Mouse (Mus musculus) A20 (cell line): ENCODE measurements around the gene Helz.

Experiments
- DNase-seq: peaks from one replicate; pipeline ENCODE4 v3.0.0-alpha.2; 2011; ENCODE audit warnings: low read depth, low spot score

The Helz gene

DNA sequence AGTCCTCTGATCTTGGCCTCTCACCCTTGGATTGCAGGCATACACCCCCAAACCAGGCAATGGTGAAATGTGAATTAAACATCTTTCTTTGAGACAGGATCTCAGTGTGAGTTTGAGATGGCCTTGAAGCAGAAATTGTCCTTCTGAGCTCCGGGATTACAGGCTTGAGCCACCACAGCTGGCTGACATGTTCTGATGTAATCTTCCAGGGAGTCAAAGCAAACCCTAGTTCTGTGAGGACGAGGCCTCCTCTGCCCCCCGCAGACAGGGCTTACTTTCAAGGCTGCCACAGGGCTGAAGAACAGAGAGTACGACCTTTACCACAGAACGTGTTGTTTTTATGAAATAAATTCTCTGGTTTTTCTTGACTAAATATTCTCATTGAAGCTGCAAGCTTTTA, 126.3 kb downstream of the Helz start:
- no peak for DNase-seq

DNA sequence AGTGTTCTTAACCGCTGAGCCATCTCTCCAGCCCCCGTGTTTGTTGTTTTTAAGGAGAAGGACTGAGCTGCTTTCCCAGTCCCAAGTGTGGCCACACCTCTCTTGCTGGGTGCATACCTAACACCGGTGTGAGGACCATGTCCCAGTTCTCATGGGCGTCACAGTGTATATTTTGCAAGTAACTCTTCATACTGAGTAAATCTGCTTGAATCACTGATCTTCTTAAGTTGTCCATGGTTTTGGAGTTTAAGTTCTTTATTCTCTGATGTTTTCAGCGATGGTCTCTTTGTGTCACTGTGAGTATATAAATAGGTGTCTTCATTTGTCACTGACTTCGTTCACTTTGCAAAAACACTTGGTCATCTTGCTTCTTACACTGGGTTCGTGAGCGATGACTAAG, 126.9 kb downstream of the Helz start:
- no peak for DNase-seq

- DNase-seq: no peak
Measured at GRCm38 (mm10) chr11:107675246-107675645, 127.5 kb downstream of the Helz start.

GRCm38 (mm10) chr11:107676207-107676940, 128.6 kb downstream of the Helz start:
- DNase-seq: peak; percentile 14

DNA sequence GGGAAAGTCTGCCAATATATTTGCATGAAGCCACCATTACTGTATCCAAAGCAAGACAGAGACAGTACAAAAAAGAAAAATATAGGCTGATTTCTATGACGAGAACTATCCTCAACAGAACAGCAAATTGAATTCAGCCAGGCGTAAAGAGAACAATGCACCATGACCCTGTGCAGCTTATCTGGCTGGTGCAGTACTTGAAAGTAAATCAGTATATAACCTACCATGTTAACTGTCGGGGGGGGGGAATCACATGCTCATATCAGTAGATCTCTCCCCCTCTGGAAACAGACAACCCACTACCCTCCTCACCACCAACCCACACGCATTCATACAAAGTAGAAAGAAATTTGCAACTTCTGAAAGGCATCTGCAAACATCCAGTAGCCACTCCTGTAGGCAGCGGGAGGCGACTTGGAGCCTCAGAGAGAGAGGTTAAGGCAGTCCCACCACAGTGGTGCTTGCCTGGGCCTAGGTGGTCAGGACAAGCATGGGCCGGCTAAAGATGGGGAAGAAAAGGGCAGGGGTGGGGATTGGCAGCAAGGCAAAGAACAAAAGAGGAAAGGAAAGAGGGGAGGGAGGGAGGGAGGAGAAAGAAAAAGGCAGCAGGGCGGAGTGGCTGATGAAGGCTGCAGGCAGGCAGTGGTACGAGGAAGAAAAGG, 135.1 kb downstream of the Helz start:
- no peak for DNase-seq

DNA sequence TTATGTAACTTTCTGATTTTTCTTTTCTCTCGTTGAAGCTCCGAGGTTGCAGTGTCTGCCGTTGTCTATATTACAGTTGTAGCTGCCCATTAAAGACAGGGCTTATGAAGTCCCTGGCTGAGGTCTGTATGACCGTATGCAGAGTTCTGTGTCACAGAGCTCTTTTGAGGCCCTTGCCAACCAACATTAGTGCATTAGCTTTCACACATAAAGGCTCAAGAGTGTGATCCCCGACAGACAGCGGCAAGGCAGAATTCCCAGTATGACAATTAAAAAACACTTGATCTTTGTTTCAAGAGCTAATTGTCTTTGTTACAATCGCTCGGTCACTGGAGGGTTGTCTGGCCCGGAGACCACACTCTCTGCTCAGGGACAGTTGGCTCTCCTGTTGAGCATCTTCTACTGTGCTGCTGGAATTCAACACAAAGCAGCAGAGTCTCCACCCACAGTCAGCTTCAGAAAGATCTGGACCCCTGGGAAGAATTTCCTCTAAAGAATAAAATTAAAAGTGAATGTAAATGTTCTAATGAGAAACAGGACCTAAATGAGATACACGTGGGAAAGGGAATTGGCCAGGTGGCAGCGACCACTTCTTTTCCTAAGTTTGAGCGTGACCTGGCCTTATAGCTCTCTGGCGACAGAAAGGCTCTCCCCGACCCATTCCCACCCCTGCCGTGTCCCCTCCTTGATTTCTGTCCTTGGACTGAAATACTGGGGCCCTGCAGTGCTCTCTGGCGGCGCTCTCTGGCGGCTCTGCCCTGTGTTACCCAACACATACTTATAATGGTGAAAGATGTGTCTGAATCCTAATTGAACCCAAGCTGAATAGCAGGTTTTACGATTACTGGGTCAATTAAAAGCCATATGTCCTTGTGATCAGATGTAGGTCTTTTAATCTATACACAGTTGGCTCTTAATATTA, 136.1 kb downstream of the Helz start:
- no peak for DNase-seq

- DNase-seq: no peak
Measured at GRCm38 (mm10) chr11:107686290-107686689, 138.6 kb downstream of the Helz start.

DNA sequence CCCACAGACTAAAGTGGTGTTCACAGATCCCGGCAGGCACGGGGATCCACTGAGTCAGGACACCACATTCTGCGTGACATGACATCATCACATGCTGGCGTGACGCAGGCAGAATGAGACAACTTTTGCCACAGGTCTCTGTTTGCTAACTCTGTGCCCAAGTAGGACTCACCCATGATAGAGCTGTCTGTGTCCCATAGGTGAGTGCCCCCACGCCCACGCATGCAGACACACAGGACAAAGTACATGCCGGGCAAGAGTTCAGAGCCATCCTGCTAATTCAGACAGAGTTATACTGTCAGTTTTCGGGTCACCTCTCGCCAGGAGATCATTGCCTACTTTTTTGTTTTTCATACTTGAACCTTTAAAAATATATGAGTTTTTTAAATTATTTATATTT, 140.8 kb downstream of the Helz start:
- no peak for DNase-seq

DNA sequence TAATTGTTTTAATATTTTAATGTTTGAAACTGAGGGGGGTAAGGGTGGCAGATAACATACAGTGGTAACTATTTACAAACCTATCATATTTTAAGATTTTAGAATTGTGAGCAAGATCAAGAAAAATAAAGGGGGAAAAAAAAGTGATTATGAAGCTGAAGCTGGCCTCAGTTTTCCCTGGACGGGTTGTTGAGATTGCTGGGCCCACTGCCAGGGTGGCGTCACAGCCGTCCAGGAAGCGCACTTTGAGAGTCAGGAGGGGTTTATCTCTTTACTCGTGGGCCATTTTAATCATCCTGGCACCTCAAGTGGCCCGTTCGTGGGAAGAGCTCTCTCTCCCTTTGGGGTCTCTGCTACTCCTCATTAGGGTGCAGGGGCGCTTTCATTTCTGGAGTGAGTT, 143.8 kb downstream of the Helz start:
- DNase-seq: no peak

DNA sequence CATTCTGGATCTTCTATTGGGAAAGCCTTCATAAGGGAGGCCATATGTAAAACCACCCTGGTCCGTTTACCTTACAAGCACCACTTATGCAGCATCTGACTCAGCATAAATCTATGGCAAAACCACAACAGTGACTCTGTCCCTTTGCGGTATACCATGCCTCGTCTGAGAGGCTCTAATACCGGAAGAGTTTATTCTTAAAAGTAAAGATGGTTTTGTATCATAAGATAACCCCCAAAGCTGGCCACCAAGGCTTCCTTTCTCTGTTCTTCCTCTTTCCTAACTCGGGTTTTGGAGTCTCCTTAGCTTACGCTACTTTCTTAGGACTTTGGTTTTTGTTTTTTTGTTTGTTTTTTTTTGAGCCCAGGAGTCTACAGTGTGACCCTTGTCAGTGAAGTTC, 145.6 kb downstream of the Helz start:
- DNase-seq: peak; percentile 42

- DNase-seq: no peak
Measured at GRCm38 (mm10) chr11:107699967-107700366, 152.2 kb downstream of the Helz start.

- DNase-seq: no peak
Measured at GRCm38 (mm10) chr11:107703272-107704134, 155.8 kb downstream of the Helz start.

GRCm38 (mm10) chr11:107705060-107705459, 157.3 kb downstream of the Helz start:
- no peak for DNase-seq

- no peak for DNase-seq
Measured at GRCm38 (mm10) chr11:107705476-107706074, 157.8 kb downstream of the Helz start.

GRCm38 (mm10) chr11:107707897-107708610, 160.3 kb downstream of the Helz start:
- no peak for DNase-seq

DNA sequence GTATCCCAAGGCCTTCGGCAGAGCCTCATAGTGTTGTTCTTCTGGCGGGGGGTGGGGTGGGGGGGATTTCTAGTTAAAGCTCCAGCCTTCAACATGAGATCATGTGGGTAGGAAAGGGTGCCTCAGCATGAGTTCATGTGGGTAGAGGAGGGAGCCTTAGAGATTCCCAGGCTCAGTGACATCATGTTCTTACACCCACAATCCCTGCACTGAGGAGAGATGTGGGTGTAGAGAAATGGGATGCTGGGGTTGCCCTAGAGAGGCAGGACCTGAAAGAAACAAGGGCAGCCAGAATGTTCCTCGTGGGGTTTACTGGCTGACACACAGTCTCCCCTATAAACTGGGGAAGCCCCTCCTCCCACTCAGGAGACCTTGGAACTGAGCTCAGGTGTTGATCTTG, 162.6 kb downstream of the Helz start:
- DNase-seq: no peak

- no peak for DNase-seq
Measured at GRCm38 (mm10) chr11:107714368-107714767, 166.6 kb downstream of the Helz start.

DNA sequence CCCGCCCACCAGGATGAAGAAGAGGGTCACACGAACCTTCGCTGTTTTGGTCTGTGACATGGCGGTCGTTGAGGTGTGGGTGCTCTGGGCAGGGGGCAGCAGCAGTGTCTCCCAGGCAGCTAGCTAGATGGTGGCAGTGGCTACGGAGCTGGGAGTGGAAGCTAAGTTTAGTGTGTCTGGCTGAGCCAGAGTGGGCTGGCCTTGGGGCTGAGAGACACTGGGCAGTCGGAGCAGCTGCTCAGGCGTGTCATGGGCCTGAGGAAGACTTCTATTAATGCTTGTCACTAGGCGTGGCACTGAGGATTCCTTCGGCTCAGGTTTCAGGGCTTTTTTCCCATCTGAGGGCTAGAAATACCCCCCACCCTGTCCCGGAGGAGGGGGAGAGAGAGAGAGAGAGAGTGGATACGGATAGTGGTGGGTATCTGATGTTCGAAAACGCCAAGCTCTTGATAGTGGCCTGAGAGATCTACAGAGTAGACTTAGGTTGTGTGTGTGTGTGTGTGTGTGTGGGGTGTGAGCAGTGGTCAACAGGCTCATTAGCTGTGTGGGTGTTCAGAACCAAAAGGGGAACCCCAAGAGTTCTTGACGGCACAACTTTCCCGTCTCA, 168.7 kb downstream of the Helz start, which contains the start of gene Cacng1:
Gene Cacng1, minus strand, starts transcription at position 191 of the 607 bp plus-strand sequence.
- DNase-seq: no peak

- DNase-seq: peak; percentile 79
Measured at GRCm38 (mm10) chr11:107720264-107721021, 172.7 kb downstream of the Helz start.
